Mouse (Mus musculus): ENCODE measurements at regions not wholly inside any gene's neighbourhood (a gene's known extent, or its start where the extent isn't known, plus 50 kb on each side); places are given as distances from the start of the nearest gene placed in this dataset.

- no peak overlapping the region for H3K4me2 ChIP-seq
- no peak overlapping the region for H3K4me3 ChIP-seq (replicated peaks)
- no peak overlapping the region for H3K27ac ChIP-seq
- no peak overlapping the region for H3K9ac ChIP-seq
- no peaks in the 10 kb centered on the region for H3K36me3 ChIP-seq
- peaks cover 7% of the 10 kb centered on the region; the same call in 1 of the 2 replicates for H3K4me1 ChIP-seq
- ATAC-seq (replicated peaks; ENCODE audit: low FRiP score), result peak; percentile 56; the same call in 1 of the 2 replicates
- WGBS, result 35% methylated on average over 7 of the region's 7 CpGs
- no peaks in the 10 kb centered on the region for H3K9me3 ChIP-seq (replicated peaks)
- H3K27me3 ChIP-seq, result no peaks in the 10 kb centered on the region
These were observed 52.3 kb downstream of the Tnp1 start for GRCm38 (mm10) chr1:72963449-72963848.

DNA sequence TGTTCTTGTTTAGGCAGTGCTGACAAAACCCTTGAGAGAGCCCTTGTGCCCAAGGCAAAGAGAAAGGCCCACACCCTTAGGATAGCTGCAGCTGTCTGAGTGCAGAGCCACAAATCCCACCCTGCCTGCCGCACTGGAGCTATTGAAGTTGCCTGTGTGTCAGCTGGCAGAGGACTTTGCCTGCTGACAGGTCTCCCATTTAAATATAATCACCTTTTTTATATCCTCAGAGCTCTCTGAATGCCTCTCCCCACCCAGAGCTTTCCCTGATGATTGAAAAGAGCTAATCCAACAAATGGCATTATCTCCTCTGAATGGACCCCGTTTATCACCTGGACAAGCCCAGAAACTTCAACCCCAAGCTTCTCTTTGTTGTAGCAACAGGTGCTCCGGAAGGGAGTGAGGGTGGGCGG lies 55.5 kb downstream of the Tnp1 start:
- Histone ChIP-seq H3K9me3 (replicated peaks) (no peaks in the 10 kb centered on the region), H3K9ac (no peak overlapping the region), H3K36me3 (no peaks in the 10 kb centered on the region), H3K4me2 (no peak overlapping the region), H3K4me1 (peaks cover 7% of the 10 kb centered on the region; the same call in 1 of the 2 replicates), H3K27me3 (no peaks in the 10 kb centered on the region), H3K27ac (no peak overlapping the region), H3K4me3 (replicated peaks) (no peak overlapping the region)
- ATAC-seq (replicated peaks; ENCODE audit: low FRiP score), result no peak
- 16% methylated on average over 4 of the region's 4 CpGs for WGBS

DNA sequence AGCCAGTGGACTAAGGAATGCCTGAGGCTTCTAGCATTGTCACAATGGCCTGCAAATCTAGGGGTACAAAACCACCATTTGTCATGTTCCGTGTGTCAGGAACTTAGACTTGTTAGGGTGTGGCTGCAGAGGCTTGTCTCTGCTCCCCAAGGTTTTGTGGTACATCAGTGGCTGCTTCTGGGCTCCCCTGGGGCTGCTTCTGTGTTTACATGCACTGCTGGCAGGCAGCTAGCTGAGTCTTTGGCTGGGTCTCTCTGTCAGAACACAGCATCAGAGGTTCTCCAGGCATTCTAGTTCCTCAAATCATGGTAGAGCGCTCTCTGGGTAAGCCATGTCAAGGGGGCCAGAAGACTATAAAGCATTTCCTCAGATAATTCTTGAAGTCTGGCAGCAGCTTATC lies 60.3 kb downstream of the Tnp1 start:
- no peaks in the 10 kb centered on the region for H3K36me3 ChIP-seq
- H3K27me3 ChIP-seq, result no peaks in the 10 kb centered on the region
- H3K4me2 ChIP-seq, result no peak overlapping the region
- H3K9me3 ChIP-seq (replicated peaks), result no peaks in the 10 kb centered on the region
- no peak overlapping the region for H3K4me3 ChIP-seq (replicated peaks)
- 76% methylated on average over 2 of the region's 2 CpGs for WGBS
- no peak overlapping the region for H3K27ac ChIP-seq
- ATAC-seq (replicated peaks; ENCODE audit: low FRiP score), result no peak
- no peak overlapping the region for H3K9ac ChIP-seq
- peaks cover 5% of the 10 kb centered on the region; the same call in 1 of the 2 replicates for H3K4me1 ChIP-seq

DNA sequence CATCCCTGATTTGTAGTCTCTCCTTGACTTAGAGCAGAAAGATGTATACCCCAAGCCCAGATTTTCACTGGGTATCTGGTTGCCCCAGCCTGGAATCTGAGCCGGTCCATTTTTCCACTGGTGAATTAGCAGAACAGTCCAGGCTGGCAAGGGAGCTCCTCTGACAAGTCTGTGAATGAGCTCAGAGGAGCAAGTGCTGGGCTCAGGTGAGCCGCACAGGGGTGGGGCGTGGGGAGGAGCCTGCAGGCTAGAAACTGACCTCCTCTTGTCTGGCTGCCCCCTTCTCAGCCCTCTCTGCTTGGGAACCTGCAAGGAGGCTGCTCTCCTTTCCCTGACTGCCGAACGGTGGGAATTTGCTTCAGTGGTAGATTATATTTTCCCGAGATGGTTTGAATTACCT lies 62.8 kb downstream of the Tnp1 start:
- no peaks in the 10 kb centered on the region for H3K36me3 ChIP-seq
- H3K27ac ChIP-seq, result no peak overlapping the region
- peaks cover 5% of the 10 kb centered on the region; the same call in 1 of the 2 replicates for H3K4me1 ChIP-seq
- no peak overlapping the region for H3K4me3 ChIP-seq (replicated peaks)
- WGBS, result 13% methylated on average over 6 of the region's 6 CpGs
- H3K9me3 ChIP-seq (replicated peaks), result no peaks in the 10 kb centered on the region
- peak overlapping the region; percentile 21; the same call in 1 of the 2 replicates for H3K4me2 ChIP-seq
- no peak overlapping the region for H3K9ac ChIP-seq
- no peaks in the 10 kb centered on the region for H3K27me3 ChIP-seq
- ATAC-seq (replicated peaks; ENCODE audit: low FRiP score), result peak; percentile 67; the same call in 1 of the 2 replicates

DNA sequence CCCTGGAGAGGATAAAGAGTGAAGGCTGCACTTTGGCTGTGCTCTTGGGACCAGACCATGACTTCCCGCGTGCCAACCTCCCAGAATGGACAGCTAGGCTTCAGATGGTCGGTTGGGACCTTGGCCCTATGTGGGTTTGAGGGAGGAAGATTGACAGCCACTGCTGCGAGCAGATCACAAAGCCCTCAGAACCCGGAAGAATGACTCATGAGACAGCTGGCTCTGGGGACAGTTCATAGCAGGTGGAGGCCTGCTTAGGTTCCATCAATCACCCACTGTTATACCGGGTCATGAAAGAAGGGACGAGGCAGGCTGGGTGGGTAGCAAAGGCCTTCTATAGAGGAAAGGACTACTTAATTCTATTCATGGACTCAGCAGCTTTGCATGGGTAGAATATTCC lies 63.9 kb downstream of the Tnp1 start:
- Histone ChIP-seq H3K27ac (no peak overlapping the region), H3K4me3 (replicated peaks) (no peak overlapping the region), H3K4me2 (no peak overlapping the region), H3K27me3 (no peaks in the 10 kb centered on the region), H3K9ac (no peak overlapping the region), H3K9me3 (replicated peaks) (no peaks in the 10 kb centered on the region), H3K4me1 (peaks cover 5% of the 10 kb centered on the region; the same call in 1 of the 2 replicates), H3K36me3 (no peaks in the 10 kb centered on the region)
- 70% methylated on average over 7 of the region's 7 CpGs for WGBS
- ATAC-seq (replicated peaks; ENCODE audit: low FRiP score), result no peak

- Histone ChIP-seq H3K4me1 (peaks cover 6% of the 10 kb centered on the region), H3K9ac (no peak overlapping the region), H3K4me2 (no peak overlapping the region), H3K27me3 (no peaks in the 10 kb centered on the region), H3K9me3 (replicated peaks) (no peaks in the 10 kb centered on the region), H3K36me3 (no peaks in the 10 kb centered on the region), H3K4me3 (replicated peaks) (no peak overlapping the region), H3K27ac (no peak overlapping the region)
- WGBS, result 83% methylated on average over 7 of the region's 7 CpGs
- no peak for ATAC-seq (replicated peaks; ENCODE audit: low FRiP score)
These were observed 64.3 kb downstream of the Tnp1 start for GRCm38 (mm10) chr1:72951365-72951764.

DNA sequence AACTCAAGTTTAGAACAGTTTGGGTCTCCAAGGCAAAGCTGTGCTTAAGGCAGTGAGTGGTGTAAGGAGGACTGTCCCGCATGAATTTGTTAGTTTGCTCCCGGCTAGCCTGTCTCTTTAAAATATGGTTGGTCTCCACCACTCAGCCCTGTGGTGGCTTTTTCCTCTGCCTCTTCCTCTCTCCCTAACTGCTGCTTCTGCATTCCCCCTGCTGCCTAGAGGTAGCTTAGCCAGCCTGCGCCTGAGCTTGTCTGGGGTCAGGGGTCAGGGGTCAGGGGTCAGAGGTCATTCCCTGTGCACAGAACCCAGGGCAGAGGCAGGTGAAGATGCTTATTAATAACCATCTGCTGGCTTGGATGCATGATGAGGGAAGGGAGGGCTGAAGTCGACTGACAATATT lies 69.5 kb downstream of the Tnp1 start:
- no peak overlapping the region for H3K4me2 ChIP-seq
- no peaks in the 10 kb centered on the region for H3K36me3 ChIP-seq
- no peaks in the 10 kb centered on the region for H3K27me3 ChIP-seq
- ATAC-seq (replicated peaks; ENCODE audit: low FRiP score), result peak; percentile 53; the same call in 1 of the 2 replicates
- H3K4me1 ChIP-seq, result peaks cover 24% of the 10 kb centered on the region
- no peaks in the 10 kb centered on the region for H3K9me3 ChIP-seq (replicated peaks)
- WGBS, result 16% methylated on average over 4 of the region's 4 CpGs
- no peak overlapping the region for H3K4me3 ChIP-seq (replicated peaks)
- no peak overlapping the region for H3K27ac ChIP-seq
- no peak overlapping the region for H3K9ac ChIP-seq

- 14% methylated on average over 9 of the region's 9 CpGs for WGBS
- peak; percentile 43; the same call in 1 of the 2 replicates for ATAC-seq (replicated peaks; ENCODE audit: low FRiP score)
- no peaks in the 10 kb centered on the region for H3K36me3 ChIP-seq
- H3K4me2 ChIP-seq, result peak overlapping the region; percentile 58
- H3K4me3 ChIP-seq (replicated peaks), result peak overlapping the region; percentile 23
- H3K4me1 ChIP-seq, result peaks cover 24% of the 10 kb centered on the region
- H3K27me3 ChIP-seq, result no peaks in the 10 kb centered on the region
- no peak overlapping the region for H3K9ac ChIP-seq
- peak overlapping the region; percentile 54; the same call in 1 of the 2 replicates for H3K27ac ChIP-seq
- no peaks in the 10 kb centered on the region for H3K9me3 ChIP-seq (replicated peaks)
These were observed 70.0 kb downstream of the Tnp1 start for GRCm38 (mm10) chr1:72945750-72946102.

- Histone ChIP-seq H3K9ac (no peak overlapping the region), H3K4me3 (replicated peaks) (peak overlapping the region; percentile 23)
These were observed 70.4 kb upstream of the Igfbp5 start for GRCm38 (mm10) chr1:72944805-72945749.

GRCm38 (mm10) chr1:72944221-72944620 lies 69.5 kb upstream of the Igfbp5 start:
- no peak overlapping the region for H3K9ac ChIP-seq
- ATAC-seq (replicated peaks; ENCODE audit: low FRiP score), result no peak
- 40% methylated on average over 3 of the region's 3 CpGs for WGBS
- no peak overlapping the region for H3K4me3 ChIP-seq (replicated peaks)
- no peak overlapping the region for H3K4me2 ChIP-seq
- no peaks in the 10 kb centered on the region for H3K27me3 ChIP-seq
- H3K9me3 ChIP-seq (replicated peaks), result no peaks in the 10 kb centered on the region
- H3K36me3 ChIP-seq, result no peaks in the 10 kb centered on the region
- peaks cover 24% of the 10 kb centered on the region for H3K4me1 ChIP-seq
- H3K27ac ChIP-seq, result peak overlapping the region; percentile 38; the same call in 1 of the 2 replicates

More at GRCm38 (mm10) chr1:72944805-72945749, 70.4 kb upstream of the Igfbp5 start:
- peaks cover 24% of the 10 kb centered on the region for H3K4me1 ChIP-seq
- peak overlapping the region; percentile 54 for H3K27ac ChIP-seq
- WGBS, result 11% methylated on average over 21 of the region's 21 CpGs
- no peaks in the 10 kb centered on the region for H3K9me3 ChIP-seq (replicated peaks)
- peak overlapping the region; percentile 58 for H3K4me2 ChIP-seq
- ATAC-seq (replicated peaks; ENCODE audit: low FRiP score), result peak; percentile 68; the same call in 1 of the 2 replicates
- H3K36me3 ChIP-seq, result no peaks in the 10 kb centered on the region
- no peaks in the 10 kb centered on the region for H3K27me3 ChIP-seq

- no peak overlapping the region for H3K4me2 ChIP-seq
- no peaks in the 10 kb centered on the region for H3K9me3 ChIP-seq (replicated peaks)
- no peak for ATAC-seq (replicated peaks; ENCODE audit: low FRiP score)
- no peak overlapping the region for H3K9ac ChIP-seq
- no peaks in the 10 kb centered on the region for H3K36me3 ChIP-seq
- peaks cover 24% of the 10 kb centered on the region for H3K4me1 ChIP-seq
- WGBS, result 71% methylated on average over 1 of the region's 1 CpGs
- no peak overlapping the region for H3K4me3 ChIP-seq (replicated peaks)
- H3K27ac ChIP-seq, result no peak overlapping the region
- no peaks in the 10 kb centered on the region for H3K27me3 ChIP-seq
These were observed 68.4 kb upstream of the Igfbp5 start for GRCm38 (mm10) chr1:72943082-72943481.

DNA sequence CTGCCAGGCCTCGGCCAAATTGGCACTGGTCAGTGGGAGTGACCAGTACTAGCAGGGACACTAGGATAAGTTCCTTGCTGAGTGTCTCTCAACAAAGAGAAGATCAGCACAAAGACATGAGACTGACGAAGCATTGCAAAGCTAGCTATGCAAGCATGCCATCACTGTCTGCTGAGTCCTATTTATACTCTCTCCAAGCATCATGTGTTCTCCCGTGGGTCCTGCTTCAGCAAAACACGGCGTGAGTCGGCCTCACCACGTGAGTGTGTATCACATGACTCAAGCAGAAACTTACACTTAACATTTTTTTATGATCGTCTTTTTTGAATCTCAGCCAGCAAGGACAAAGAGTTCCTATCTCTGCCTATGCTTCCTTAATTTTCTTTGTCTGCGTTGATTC lies 67.7 kb upstream of the Igfbp5 start:
- no peak for ATAC-seq (replicated peaks; ENCODE audit: low FRiP score)
- Histone ChIP-seq H3K9ac (no peak overlapping the region), H3K9me3 (replicated peaks) (no peaks in the 10 kb centered on the region), H3K27ac (no peak overlapping the region), H3K4me1 (peaks cover 24% of the 10 kb centered on the region), H3K4me3 (replicated peaks) (no peak overlapping the region), H3K27me3 (no peaks in the 10 kb centered on the region), H3K36me3 (no peaks in the 10 kb centered on the region), H3K4me2 (no peak overlapping the region)
- WGBS, result 86% methylated on average over 9 of the region's 9 CpGs

Data from kidney, embryonic 15.5 days (tissue).